Mouse (Mus musculus): ENCODE data around the gene Spata13. TPM values are rescaled to one million over a fixed set of nuclear protein-coding genes. Genes with fewer than 3 reads are reported as not detected.

The Spata13 gene
- polyA plus RNA-seq (2012), result 4.5 and 4.8 TPM in 2 replicates

DNA sequence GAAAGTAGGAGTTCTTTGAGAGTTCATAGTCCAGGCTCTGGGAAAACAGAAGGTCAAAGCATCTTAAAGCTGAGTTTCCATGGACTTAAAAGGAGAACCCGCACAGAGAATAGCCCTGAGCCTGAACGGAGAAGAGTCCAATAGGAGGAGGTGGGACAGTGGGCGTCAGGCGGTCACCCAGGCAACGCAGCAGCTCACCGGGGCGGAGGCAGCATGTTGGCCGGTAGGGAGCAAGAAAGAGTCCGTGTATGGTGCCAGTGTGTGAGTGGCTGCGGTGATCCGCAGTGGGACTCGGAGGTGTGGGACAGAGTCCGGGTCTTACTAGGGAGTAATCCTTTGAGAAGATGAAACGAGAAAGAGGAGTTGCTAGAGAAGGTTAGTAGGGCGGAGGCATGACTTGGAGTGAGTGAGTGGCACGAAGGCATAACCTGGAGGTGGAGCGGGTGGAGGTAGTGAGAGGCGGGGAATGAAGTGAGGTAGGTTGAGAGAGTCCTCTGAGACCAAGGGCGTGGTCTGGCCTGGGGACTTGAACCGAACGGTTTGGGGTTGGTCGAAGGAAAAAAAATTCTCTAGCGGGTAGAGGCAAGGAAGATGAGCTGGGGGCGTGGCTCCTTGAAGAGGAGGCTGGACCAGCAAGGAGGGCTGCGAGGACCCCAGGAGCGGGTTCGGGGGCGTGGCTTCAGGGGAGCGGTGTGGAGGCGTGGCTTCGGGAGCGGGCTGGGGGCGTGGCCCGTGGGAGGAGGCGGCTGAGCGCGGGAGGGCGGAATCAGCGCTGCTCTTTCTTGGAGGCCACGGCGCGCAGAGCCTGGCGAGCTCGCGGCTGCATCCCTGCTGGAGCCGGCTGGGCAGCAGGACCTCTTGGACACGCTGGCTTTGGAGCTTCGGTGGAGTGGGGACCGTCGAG is at the start of gene Spata13:
TSS of gene Spata13 (plus strand) at position 41 of the 904 bp plus-strand sequence.
- Histone ChIP-seq H3K9me3 (ENCODE audit: control insufficient read depth, low read length) (no peaks in the 10 kb centered on the region), H3K4me1 (ENCODE audit: control insufficient read depth) (peaks cover 59% of the 10 kb centered on the region), H3K36me3 (ENCODE audit: control insufficient read depth) (peaks cover 32% of the 10 kb centered on the region), H3K27me3 (ENCODE audit: control insufficient read depth) (peaks cover 73% of the 10 kb centered on the region), H3K4me3 (replicated peaks) (peak within 1 kb of the TSS; percentile 85)
- TF ChIP-seq TAL1 (IDR thresholded peaks at IDR 0.05; ENCODE audit: low read length) (no peak), GATA1 (IDR thresholded peaks at IDR 0.05; ENCODE audit: low read length) (no peak)

DNA sequence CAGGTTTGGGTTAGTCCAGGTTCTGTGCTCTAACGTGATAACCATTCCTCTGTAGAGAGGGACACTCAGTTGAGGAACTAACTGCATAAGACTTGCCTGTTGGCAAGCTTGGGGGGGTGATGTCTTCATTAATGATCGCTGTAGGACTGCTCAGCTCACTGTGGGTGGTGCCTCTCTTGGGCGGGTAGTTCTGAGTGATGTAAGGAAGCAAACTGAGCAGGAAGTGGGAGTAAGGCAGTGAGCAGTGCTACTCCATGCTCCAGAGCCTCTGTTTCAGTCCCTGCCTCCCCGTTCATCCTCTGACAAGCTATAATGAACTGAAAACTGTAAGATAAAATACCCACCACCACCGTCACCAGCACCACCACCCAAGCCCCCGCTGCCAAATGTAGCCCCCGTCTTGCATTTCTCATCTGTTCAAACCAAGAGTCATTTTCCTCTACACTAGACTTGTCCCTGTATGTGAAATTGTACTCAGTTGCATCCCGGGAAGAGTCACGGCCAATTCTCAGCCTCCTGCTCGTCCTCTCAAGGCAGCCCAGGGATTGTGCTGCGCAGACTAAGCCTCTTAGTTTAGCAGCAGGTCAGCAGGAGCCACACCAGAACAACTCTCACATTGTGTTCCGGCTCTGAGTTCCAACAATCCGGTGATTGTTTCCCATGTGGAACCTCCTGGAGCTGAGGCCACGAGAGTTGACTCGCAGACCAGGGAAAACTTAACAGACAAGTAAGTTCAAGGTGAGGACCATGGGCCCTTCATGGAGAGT is 46.9 kb upstream of the Spata13 start:
- Histone ChIP-seq H3K4me3 (replicated peaks) (no peak overlapping the region), H3K27me3 (ENCODE audit: control insufficient read depth) (no peaks in the 10 kb centered on the region), H3K9me3 (ENCODE audit: control insufficient read depth, low read length) (no peaks in the 10 kb centered on the region), H3K36me3 (ENCODE audit: control insufficient read depth) (no peaks in the 10 kb centered on the region), H3K4me1 (ENCODE audit: control insufficient read depth) (no peaks in the 10 kb centered on the region)
- no peak for TF ChIP-seq GATA1 (IDR thresholded peaks at IDR 0.05; ENCODE audit: low read length)
- TF ChIP-seq TAL1 (IDR thresholded peaks at IDR 0.05; ENCODE audit: low read length), result no peak

DNA sequence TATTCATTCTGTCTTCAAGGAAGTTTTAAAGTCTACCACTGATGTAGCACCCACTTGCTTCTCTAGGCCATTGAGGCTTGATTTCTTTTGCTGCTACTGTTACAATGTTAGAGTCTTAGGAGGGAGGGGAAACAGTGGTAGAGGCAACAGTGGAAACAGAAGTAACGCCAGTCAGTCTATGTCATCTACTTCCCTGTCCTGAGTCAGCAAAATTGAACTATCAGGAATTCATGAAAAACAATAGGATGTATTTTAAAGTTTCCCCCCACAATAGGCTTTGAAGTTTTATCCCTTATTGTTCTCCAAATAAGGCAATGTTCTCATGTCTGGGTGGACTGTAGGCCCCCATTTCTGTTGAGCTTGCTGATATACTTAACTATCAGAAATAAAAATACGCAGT is 44.8 kb upstream of the Spata13 start:
- Histone ChIP-seq H3K9me3 (ENCODE audit: control insufficient read depth, low read length) (no peaks in the 10 kb centered on the region), H3K36me3 (ENCODE audit: control insufficient read depth) (no peaks in the 10 kb centered on the region), H3K4me3 (replicated peaks) (no peak overlapping the region), H3K4me1 (ENCODE audit: control insufficient read depth) (no peaks in the 10 kb centered on the region; the same call in 1 of the 2 replicates), H3K27me3 (ENCODE audit: control insufficient read depth) (no peaks in the 10 kb centered on the region)
- TF ChIP-seq GATA1 (IDR thresholded peaks at IDR 0.05; ENCODE audit: low read length) (no peak), TAL1 (IDR thresholded peaks at IDR 0.05; ENCODE audit: low read length) (no peak)

DNA sequence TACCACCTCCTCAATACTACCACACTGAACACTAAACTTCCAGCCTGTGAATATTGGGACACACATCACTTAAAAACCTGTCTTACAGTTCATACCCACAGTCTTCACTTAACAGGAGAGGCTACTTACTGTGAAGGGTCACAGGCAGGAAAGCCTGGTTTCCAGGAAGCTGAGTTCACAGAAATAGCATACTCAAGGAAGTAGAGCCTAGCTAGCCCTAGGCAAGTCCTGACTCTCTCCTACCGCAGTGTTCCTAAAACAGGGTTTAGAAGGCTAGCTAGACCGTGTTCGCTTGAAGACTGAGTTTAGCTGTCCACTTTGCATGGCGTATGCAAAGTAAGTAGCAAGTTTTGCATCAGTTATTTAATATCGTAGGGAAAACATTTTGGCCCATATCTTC is 41.5 kb upstream of the Spata13 start:
- Histone ChIP-seq H3K27me3 (ENCODE audit: control insufficient read depth) (no peaks in the 10 kb centered on the region), H3K36me3 (ENCODE audit: control insufficient read depth) (no peaks in the 10 kb centered on the region), H3K4me1 (ENCODE audit: control insufficient read depth) (no peaks in the 10 kb centered on the region; the same call in 1 of the 2 replicates), H3K9me3 (ENCODE audit: control insufficient read depth, low read length) (no peaks in the 10 kb centered on the region), H3K4me3 (replicated peaks) (no peak overlapping the region)
- TF ChIP-seq GATA1 (IDR thresholded peaks at IDR 0.05; ENCODE audit: low read length), result no peak
- TF ChIP-seq TAL1 (IDR thresholded peaks at IDR 0.05; ENCODE audit: low read length), result no peak

DNA sequence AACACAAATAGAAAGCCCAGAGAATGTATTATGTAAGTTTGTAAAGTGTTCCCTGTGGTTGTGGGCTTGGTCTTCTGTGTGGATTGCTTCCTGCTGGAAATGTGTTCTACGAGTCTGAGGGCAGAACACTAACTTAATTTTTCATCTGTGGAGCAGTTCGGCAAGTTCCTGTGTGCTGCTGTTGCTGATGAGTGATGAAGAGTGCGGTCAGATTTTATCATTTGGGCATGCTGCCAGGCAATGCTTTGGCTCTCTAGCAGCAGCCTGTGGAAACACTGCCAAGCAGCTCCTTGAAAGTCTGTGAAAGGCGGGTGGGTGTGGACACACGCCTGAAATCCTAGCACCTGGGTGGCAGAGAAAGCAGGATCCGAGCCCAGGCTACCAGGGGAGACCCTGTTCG is 41.0 kb upstream of the Spata13 start:
- Histone ChIP-seq H3K27me3 (ENCODE audit: control insufficient read depth) (no peaks in the 10 kb centered on the region), H3K4me3 (replicated peaks) (no peak overlapping the region), H3K4me1 (ENCODE audit: control insufficient read depth) (no peaks in the 10 kb centered on the region; the same call in 1 of the 2 replicates), H3K36me3 (ENCODE audit: control insufficient read depth) (no peaks in the 10 kb centered on the region), H3K9me3 (ENCODE audit: control insufficient read depth, low read length) (no peaks in the 10 kb centered on the region)
- TF ChIP-seq TAL1 (IDR thresholded peaks at IDR 0.05; ENCODE audit: low read length), result no peak
- TF ChIP-seq GATA1 (IDR thresholded peaks at IDR 0.05; ENCODE audit: low read length), result no peak

DNA sequence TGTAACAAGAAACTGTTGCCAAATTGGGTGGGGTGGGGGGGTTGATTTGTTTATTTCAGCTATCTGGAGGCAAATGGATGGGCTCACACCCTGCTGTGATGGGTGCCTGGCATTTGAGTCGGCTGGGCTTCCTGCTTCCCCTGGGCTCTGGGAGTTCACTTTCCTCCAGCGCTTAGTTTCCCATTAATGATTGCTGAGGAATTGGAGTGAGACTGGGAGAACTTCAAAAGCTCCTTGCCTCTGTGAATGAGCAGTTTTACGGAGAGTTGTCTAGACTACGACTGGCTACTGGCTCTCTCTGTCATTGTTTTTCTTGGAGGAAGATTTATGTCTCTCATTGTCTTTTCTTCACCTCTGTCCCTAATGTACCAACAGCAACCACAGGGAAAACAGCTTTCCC is 36.2 kb upstream of the Spata13 start:
- no peaks in the 10 kb centered on the region for H3K9me3 ChIP-seq (ENCODE audit: control insufficient read depth, low read length)
- no peaks in the 10 kb centered on the region; the same call in 1 of the 2 replicates for H3K4me1 ChIP-seq (ENCODE audit: control insufficient read depth)
- no peak for TF ChIP-seq TAL1 (IDR thresholded peaks at IDR 0.05; ENCODE audit: low read length)
- no peak for TF ChIP-seq GATA1 (IDR thresholded peaks at IDR 0.05; ENCODE audit: low read length)

DNA sequence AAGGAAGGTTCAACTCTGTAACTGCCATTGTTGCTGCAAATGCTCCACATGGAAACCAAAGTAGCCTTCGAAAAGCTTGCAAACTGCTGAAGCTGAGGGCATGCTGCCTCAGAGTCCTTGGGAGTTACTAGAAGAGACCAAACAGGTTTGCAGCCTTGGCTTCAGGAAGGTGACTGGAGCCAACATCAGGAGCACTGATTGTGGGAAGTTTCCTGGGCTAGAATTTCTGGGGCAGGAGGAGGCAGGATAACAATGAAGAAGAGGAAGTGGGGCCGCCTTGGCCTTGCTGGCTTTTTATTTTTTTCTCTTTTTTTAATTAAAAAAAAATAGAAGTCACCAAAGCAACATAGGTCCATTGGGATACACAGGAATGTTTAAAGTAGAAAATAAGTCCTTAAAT is 34.8 kb upstream of the Spata13 start:
- Histone ChIP-seq H3K36me3 (ENCODE audit: control insufficient read depth) (no peaks in the 10 kb centered on the region), H3K27me3 (ENCODE audit: control insufficient read depth) (peaks cover 3% of the 10 kb centered on the region; the same call in 1 of the 2 replicates), H3K4me1 (ENCODE audit: control insufficient read depth) (no peaks in the 10 kb centered on the region), H3K9me3 (ENCODE audit: control insufficient read depth, low read length) (no peaks in the 10 kb centered on the region), H3K4me3 (replicated peaks) (no peak overlapping the region)
- TF ChIP-seq TAL1 (IDR thresholded peaks at IDR 0.05; ENCODE audit: low read length) (no peak), GATA1 (IDR thresholded peaks at IDR 0.05; ENCODE audit: low read length) (no peak)

More for the DNA sequence above, 36.2 kb upstream of the Spata13 start:
- H3K36me3 ChIP-seq (ENCODE audit: control insufficient read depth), result no peaks in the 10 kb centered on the region
- no peak overlapping the region for H3K4me3 ChIP-seq (replicated peaks)
- H3K27me3 ChIP-seq (ENCODE audit: control insufficient read depth), result peaks cover 3% of the 10 kb centered on the region; the same call in 1 of the 2 replicates

DNA sequence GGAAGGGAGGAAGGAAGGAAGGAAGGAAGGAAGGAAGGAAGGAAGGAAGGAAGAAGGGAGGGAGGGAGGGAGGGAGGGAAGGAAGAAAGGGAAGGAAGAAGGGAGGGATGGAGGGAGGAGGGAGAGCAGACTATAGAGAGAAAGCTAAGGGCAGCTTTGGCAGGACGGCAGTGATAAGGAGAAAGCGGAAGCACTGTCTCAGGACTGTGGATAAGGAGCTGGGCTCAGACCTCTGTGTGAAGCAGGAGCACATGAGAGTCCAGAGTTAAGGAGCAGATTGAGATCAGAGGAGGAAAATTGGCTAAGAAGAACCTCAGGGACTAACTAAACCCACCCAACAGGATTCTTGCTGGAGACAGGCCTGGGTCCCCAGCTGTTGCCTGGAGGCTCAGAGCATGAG is 28.2 kb upstream of the Spata13 start:
- H3K4me3 ChIP-seq (replicated peaks), result no peak overlapping the region
- no peaks in the 10 kb centered on the region for H3K36me3 ChIP-seq (ENCODE audit: control insufficient read depth)
- H3K4me1 ChIP-seq (ENCODE audit: control insufficient read depth), result peaks cover 2% of the 10 kb centered on the region; the same call in 1 of the 2 replicates
- TF ChIP-seq TAL1 (IDR thresholded peaks at IDR 0.05; ENCODE audit: low read length), result no peak
- no peak for TF ChIP-seq GATA1 (IDR thresholded peaks at IDR 0.05; ENCODE audit: low read length)
- peaks cover 3% of the 10 kb centered on the region; the same call in 1 of the 2 replicates for H3K27me3 ChIP-seq (ENCODE audit: control insufficient read depth)
- H3K9me3 ChIP-seq (ENCODE audit: control insufficient read depth, low read length), result no peaks in the 10 kb centered on the region

DNA sequence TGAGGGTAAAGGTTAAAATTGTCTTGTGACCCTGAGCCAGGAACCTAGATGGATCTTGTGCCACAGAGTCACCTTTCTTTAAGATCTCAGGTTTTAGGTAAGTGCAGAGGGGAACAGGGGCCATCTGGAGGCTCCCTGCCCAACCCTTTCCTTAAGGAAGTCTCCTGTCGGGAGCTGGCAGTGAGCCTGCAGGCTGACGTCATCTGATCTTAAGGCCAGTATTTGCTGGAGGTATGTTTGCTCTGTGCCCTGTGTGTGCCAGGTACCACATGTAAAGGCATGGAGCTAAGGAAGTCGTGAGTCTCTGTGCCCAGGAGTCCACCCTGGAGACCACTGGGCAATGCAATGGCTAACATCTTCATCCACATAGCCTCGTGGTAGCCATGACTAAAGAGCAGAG is 27.6 kb upstream of the Spata13 start:
- TF ChIP-seq TAL1 (IDR thresholded peaks at IDR 0.05; ENCODE audit: low read length), result no peak
- no peak for TF ChIP-seq GATA1 (IDR thresholded peaks at IDR 0.05; ENCODE audit: low read length)
- H3K9me3 ChIP-seq (ENCODE audit: control insufficient read depth, low read length), result no peaks in the 10 kb centered on the region
- peaks cover 3% of the 10 kb centered on the region; the same call in 1 of the 2 replicates for H3K27me3 ChIP-seq (ENCODE audit: control insufficient read depth)
- peaks cover 2% of the 10 kb centered on the region; the same call in 1 of the 2 replicates for H3K4me1 ChIP-seq (ENCODE audit: control insufficient read depth)
- H3K4me3 ChIP-seq (replicated peaks), result no peak overlapping the region
- H3K36me3 ChIP-seq (ENCODE audit: control insufficient read depth), result no peaks in the 10 kb centered on the region

Data from erythroblast, embryonic 14.5 days (primary cell).